ENCODE assay signal across 9 mouse cellular contexts in genomic region chr13:15714726-15715437, GRCm38 (mm10).
DNase-seq lines count a peak whose midpoint lies in the region; ATAC-seq and TF ChIP-seq lines count a peak whose summit lies in the region.
"Had no signal": no experiment of that assay in that cellular context is flagged by ENCODE, and none has a peak within 500 bp of the region (broad histone marks: within the 10 kb centered on the region; RNA-seq: fewer than 3 reads in every experiment).

No protein-coding gene starts in this region.

- H3K27ac ChIP-seq in lung, embryonic 14.5 days (ENCODE audit: low read depth) = no peak overlapping the region

- no peak overlapping the region for H3K9ac ChIP-seq in lung, embryonic 14.5 days

- H3K36me3 ChIP-seq in lung, embryonic 14.5 days (ENCODE audit: insufficient read depth) = peaks cover 24% of the 10 kb centered on the region; the same call in 1 of the 2 replicates

- intact Hi-C loops in gastrocnemius, postnatal 14 days (cut with DNase I; ENCODE audit: low total_unique reads) = loop anchor here (10.0 kb wide), 1 partner anchor 250 kb away; the partner anchor contains the start of gene Gli3

- no peak overlapping the region for H3K4me3 ChIP-seq in lung, embryonic 14.5 days (ENCODE audit: low read depth, low read length)
- H3K4me3 ChIP-seq: megakaryocyte, embryonic 14.5 days had no signal

- no peaks in the 10 kb centered on the region for H3K4me1 ChIP-seq in lung, embryonic 14.5 days (ENCODE audit: insufficient read depth)
- H3K4me1 ChIP-seq: megakaryocyte, embryonic 14.5 days had no signal

- peak; percentile 72 for TF ChIP-seq CTCF in lung, embryonic 14.5 days (IDR thresholded peaks at IDR 0.05; ENCODE audit: low read depth)

- H3K27me3 ChIP-seq in lung, embryonic 14.5 days (ENCODE audit: insufficient read depth, low read length) = no peaks in the 10 kb centered on the region
- H3K27me3 ChIP-seq: megakaryocyte, embryonic 14.5 days had no signal

- peak; percentile 74 for ATAC-seq in lung, embryonic 14.5 days (ENCODE audit: insufficient read depth)

- peak; percentile 36 for DNase-seq in ovary, postnatal 14 days (ENCODE audit: low spot score)
- no peak for DNase-seq in ovary, adult 18-20 months (ENCODE audit: low spot score)
- DNase-seq in c-Kit-positive CD71-positive TER-119-positive erythroid progenitor cells, embryonic 14.5 days (ENCODE audit: low spot score) = peak; percentile 1
- DNase-seq in gastrocnemius, postnatal 14 days = peak; percentile 16
- DNase-seq in kidney, postnatal 36 days = peak; percentile 24 to 63
- peak; percentile 79 for DNase-seq in lung, embryonic 14.5 days
- peak; percentile 24 for DNase-seq in retina, postnatal 7 days (ENCODE audit: low read depth, low spot score)
- DNase-seq in natural killer cell, adult 2 months (ENCODE audit: low spot score in 2 of 2) = no peak

- H3K9me3 ChIP-seq in lung, embryonic 14.5 days (ENCODE audit: low read depth, low read length) = no peaks in the 10 kb centered on the region
- H3K9me3 ChIP-seq: megakaryocyte, embryonic 14.5 days had no signal

- no peak overlapping the region for H3K4me2 ChIP-seq in lung, embryonic 14.5 days

- WGBS in lung, embryonic 14.5 days = 42% methylated on average over 8 of the region's 8 CpGs

Comparison
In these comparisons a context has a peak if more than half of its experiments do, and no peak if none do; other contexts are left out.
1. DNase-seq: peak in ovary, postnatal 14 days (single experiment), c-Kit-positive CD71-positive TER-119-positive erythroid progenitor cells, embryonic 14.5 days (single experiment), gastrocnemius, postnatal 14 days (single experiment), kidney, postnatal 36 days (2 of 2), lung, embryonic 14.5 days (single experiment) and retina, postnatal 7 days (single experiment); none in ovary, adult 18-20 months (single experiment) and natural killer cell, adult 2 months (0 of 2).